Mouse (Mus musculus) myocyte (in vitro differentiated cells): ENCODE results near the gene Ppm1a.

ENCODE experiments used
- CEBPB ChIP-seq: IDR thresholded peaks from 2 replicates; pipeline ENCODE4 v1.6.1; 2011; ENCODE audit warnings: mild to moderate bottlenecking, moderate library complexity; ENCODE audit not compliant: poor library complexity, insufficient read depth, severe bottlenecking
- E2F4 ChIP-seq: IDR thresholded peaks from one replicate; pipeline ENCODE4 v1.6.1; 2011; ENCODE audit warnings: mild to moderate bottlenecking, control low read depth, moderate library complexity; ENCODE audit not compliant: insufficient read depth
- MAX ChIP-seq: IDR thresholded peaks from one replicate; pipeline ENCODE4 v1.6.1; 2011; ENCODE audit warnings: low read depth, mild to moderate bottlenecking, control low read depth
- MYOD1 ChIP-seq, 3 experiments: IDR thresholded peaks; one replicate each; pipeline ENCODE4 v1.6.1; 2011; ENCODE audit warnings: control low read depth in 2 of 3, low read depth in 2 of 3, mild to moderate bottlenecking in 2 of 3, moderate library complexity in 1 of 3; ENCODE audit not compliant: insufficient read length in 2 of 3, control insufficient read depth in 1 of 3
- MYOG ChIP-seq, 3 experiments: IDR thresholded peaks; one replicate each; pipeline ENCODE4 v1.6.1; 2011; ENCODE audit warnings: control low read depth in 2 of 3, low read depth in 2 of 3, mild to moderate bottlenecking in 2 of 3; ENCODE audit not compliant: insufficient read length in 2 of 3, control insufficient read depth in 1 of 3, insufficient read depth in 1 of 3
- POLR2A ChIP-seq: IDR thresholded peaks from one replicate; pipeline ENCODE4 v1.6.1; 2011; ENCODE audit warnings: low read depth, mild to moderate bottlenecking, control low read depth, moderate library complexity; ENCODE audit not compliant: insufficient read length
- POLR2AphosphoS2 ChIP-seq: IDR thresholded peaks from one replicate; pipeline ENCODE4 v1.6.1; 2011; ENCODE audit warnings: low read depth, control low read depth; ENCODE audit not compliant: insufficient read length
- REST ChIP-seq: IDR thresholded peaks from one replicate; pipeline ENCODE4 v1.6.1; 2011; ENCODE audit warnings: mild to moderate bottlenecking, control low read depth, moderate library complexity; ENCODE audit not compliant: insufficient read depth, insufficient read length
- SRF ChIP-seq: IDR thresholded peaks from one replicate; pipeline ENCODE4 v1.6.1; 2011; ENCODE audit warnings: low read depth; ENCODE audit not compliant: control insufficient read depth, insufficient read length
- TCF12 ChIP-seq: IDR thresholded peaks from one replicate; pipeline ENCODE4 v1.6.1; 2011; ENCODE audit warnings: mild to moderate bottlenecking, control low read depth; ENCODE audit not compliant: poor library complexity, insufficient read depth, severe bottlenecking
- TCF3 ChIP-seq: IDR thresholded peaks from one replicate; pipeline ENCODE4 v1.6.1; 2011; ENCODE audit warnings: low read depth, control low read depth; ENCODE audit not compliant: insufficient read length
- USF1 ChIP-seq: IDR thresholded peaks from one replicate; pipeline ENCODE4 v1.6.1; 2011; ENCODE audit warnings: low read depth, mild to moderate bottlenecking, control low read depth, moderate library complexity

- no peak for TF ChIP-seq E2F4
- no peak for TF ChIP-seq POLR2A
- no peak for TF ChIP-seq MYOD1 (IDR thresholded peaks at IDR 0.05; ENCODE audit: control insufficient read depth in 1 of 3, insufficient read length in 2 of 3, low read depth in 2 of 3)
- no peak for TF ChIP-seq POLR2AphosphoS2
- TF ChIP-seq TCF12: no peak
- no peak for TF ChIP-seq MYOG (IDR thresholded peaks at IDR 0.05; ENCODE audit: control insufficient read depth in 1 of 3, insufficient read depth in 1 of 3, insufficient read length in 2 of 3, low read depth in 2 of 3)
- no peak for TF ChIP-seq TCF3
- TF ChIP-seq MAX: no peak
- TF ChIP-seq CEBPB: no peak
- no peak for TF ChIP-seq USF1
- TF ChIP-seq REST: no peak
- TF ChIP-seq SRF: no peak
These were observed 68.4 kb downstream of the Ppm1a start for GRCm38 (mm10) chr12:72825656-72826055.
